Mouse (Mus musculus) stomach, postnatal 0 days (tissue): Measurements from ENCODE around the gene Abca9. TPM values are rescaled to one million over a fixed set of nuclear protein-coding genes. Genes with fewer than 3 reads are reported as not detected.

Experiments used
- ATAC-seq: fragments of 200-750 bp; cut with Nextera tagmentation; 2 replicates; pipeline ENCODE4 v1.8.0; 2017; ENCODE audit not compliant: low FRiP score, low TSS enrichment
- DNase-seq: peaks from one replicate; pipeline ENCODE4 v3.0.0-alpha.2; 2016; ENCODE audit warnings: low spot score
- H3K27ac ChIP-seq: fragments of 300-500 bp; sonication (generic); replicated peaks from 2 replicates; pipeline ENCODE4 v1.5.1; 2014; ENCODE audit warnings: mild to moderate bottlenecking, control low read depth
- H3K27me3 ChIP-seq: fragments of 300-500 bp; sonication (generic); 2 replicates; pipeline ENCODE4 v1.6.1; 2014; ENCODE audit warnings: low read length; ENCODE audit not compliant: control insufficient read depth, insufficient read depth
- H3K36me3 ChIP-seq: fragments of 300-500 bp; sonication (generic); 2 replicates; pipeline ENCODE4 v1.6.1; 2014; ENCODE audit warnings: low read length, mixed read lengths; ENCODE audit not compliant: control insufficient read depth, insufficient read depth
- H3K4me1 ChIP-seq: fragments of 300-500 bp; sonication (generic); replicated peaks from 2 replicates; pipeline ENCODE4 v1.6.1; 2014; ENCODE audit warnings: antibody characterized with exemption; ENCODE audit not compliant: control insufficient read depth, insufficient read depth
- H3K4me2 ChIP-seq: fragments of 300-500 bp; sonication (generic); replicated peaks from 2 replicates; pipeline ENCODE4 v1.6.1; 2014; ENCODE audit warnings: low read depth, mild to moderate bottlenecking, control low read depth, moderate library complexity
- H3K4me3 ChIP-seq: fragments of 300-500 bp; sonication (generic); 2 replicates; pipeline ENCODE4 v1.5.1; 2014; ENCODE audit warnings: low read depth, low read length, control low read depth
- H3K9ac ChIP-seq: fragments of 300-500 bp; sonication (generic); 2 replicates; pipeline ENCODE4 v1.6.1; 2014; ENCODE audit warnings: mild to moderate bottlenecking, low read length, control low read depth, mixed read lengths
- H3K9me3 ChIP-seq: fragments of 300-500 bp; sonication (generic); 2 replicates; pipeline ENCODE4 v1.6.1; 2016; ENCODE audit warnings: low read length; ENCODE audit not compliant: control insufficient read depth
- CTCF ChIP-seq: IDR thresholded peaks from 2 replicates; pipeline ENCODE4 v1.5.1; 2016; ENCODE audit warnings: antibody characterized with exemption, low read depth, mild to moderate bottlenecking, moderate library complexity
- EP300 ChIP-seq: optimal IDR thresholded peaks from 2 replicates; pipeline ENCODE3; 2016; ENCODE audit warnings: antibody characterized with exemption
- WGBS: fragments of 180-500 bp; shearing (Covaris S2); extraction: QIAGEN DNeasy Blood & Tissue Kit; methylation state at CpG from one replicate; pipeline ENCODE4 v1.1.7; 2014; 5-methylcytosine and 5-hydroxymethylcytosine counted together
- polyA plus RNA-seq: library from polyadenylated mRNA; unstranded; fragments of >200 nt; fragmentation: Nextera tagmentation; extraction: Ambion mirVana; gene quantifications from 2 replicates; pipeline ENCODE4 v1.2.1, GENCODE M21; 2015

Abca9 gene
- polyA plus RNA-seq, 1 experiment from 2014 or later: 1.0 TPM

GRCm38 (mm10) chr11:110060127-110060526, 107.9 kb downstream of the Abca9 start:
- DNase-seq: no peak
- Histone ChIP-seq H3K4me2 (no peak overlapping the region), H3K9me3 (no peaks in the 10 kb centered on the region), H3K4me1 (no peaks in the 10 kb centered on the region), H3K4me3 (no peak overlapping the region), H3K27ac (no peak overlapping the region), H3K27me3 (no peaks in the 10 kb centered on the region), H3K36me3 (no peaks in the 10 kb centered on the region), H3K9ac (no peak overlapping the region)
- ATAC-seq: no peak
- no peak for TF ChIP-seq CTCF
- TF ChIP-seq EP300: no peak
- 66% methylated on average over 2 of the region's 2 CpGs for WGBS

GRCm38 (mm10) chr11:110053681-110054080, 114.3 kb downstream of the Abca9 start:
- Histone ChIP-seq H3K4me1 (no peaks in the 10 kb centered on the region), H3K9ac (no peak overlapping the region), H3K4me2 (no peak overlapping the region), H3K9me3 (no peaks in the 10 kb centered on the region), H3K4me3 (no peak overlapping the region), H3K36me3 (no peaks in the 10 kb centered on the region), H3K27ac (no peak overlapping the region), H3K27me3 (no peaks in the 10 kb centered on the region)
- WGBS: 71% methylated on average over 3 of the region's 3 CpGs
- DNase-seq (no peak), ATAC-seq (no peak)
- TF ChIP-seq EP300 (no peak), CTCF (no peak)

Other genes starting within 250 kb of the Abca9 start
- 0.88 and 1.0 TPM in 2 replicates for gene Abca8b, start 172.4 kb downstream of the Abca9 start, polyA plus RNA-seq
- 3.4 and 4.2 TPM in 2 replicates for gene Abca8a, start 72.2 kb downstream of the Abca9 start, polyA plus RNA-seq
- 0.45 and 0.68 TPM in 2 replicates for gene Abca6, start 83.6 kb upstream of the Abca9 start, polyA plus RNA-seq
- gene Abca5, start 169.5 kb upstream of the Abca9 start, polyA plus RNA-seq: 4.0 and 5.4 TPM in 2 replicates
- gene Map2k6, start 230.9 kb upstream of the Abca9 start, polyA plus RNA-seq: 6.0 and 7.8 TPM in 2 replicates